Mouse (Mus musculus) thymus, adult 2 months (tissue): ENCODE data around the gene Wdr5. TPM values are rescaled to one million over a fixed set of nuclear protein-coding genes. Genes with fewer than 3 reads are reported as not detected.

ENCODE experiments used
- DNase-seq: peaks from one replicate; pipeline ENCODE4 v3.0.0; 2021
- H3K27ac ChIP-seq: fragments of 200-500 bp; 2 replicates; pipeline ENCODE4 v1.5.1; 2012; ENCODE audit warnings: low read length, control low read depth; ENCODE audit not compliant: control insufficient read depth, insufficient read depth
- H3K27me3 ChIP-seq: fragments of 200-500 bp; 2 replicates; pipeline ENCODE4 v1.6.1; 2012; ENCODE audit warnings: mild to moderate bottlenecking, low read length, moderate library complexity, mixed read lengths; ENCODE audit not compliant: control insufficient read depth, insufficient read depth
- H3K36me3 ChIP-seq: fragments of 200-500 bp; 2 replicates; pipeline ENCODE4 v1.6.1; 2012; ENCODE audit warnings: mild to moderate bottlenecking, low read length, moderate library complexity; ENCODE audit not compliant: control insufficient read depth, insufficient read depth
- H3K4me1 ChIP-seq: fragments of 200-500 bp; replicated peaks from 2 replicates; pipeline ENCODE4 v1.6.1; 2012; ENCODE audit warnings: low read length; ENCODE audit not compliant: control insufficient read depth, insufficient read depth
- H3K4me3 ChIP-seq: fragments of 200-500 bp; 2 replicates; pipeline ENCODE4 v1.5.1; 2012; ENCODE audit warnings: mild to moderate bottlenecking, low read length, control low read depth, moderate library complexity; ENCODE audit not compliant: control insufficient read depth, insufficient read depth
- CTCF ChIP-seq: fragments of 200-500 bp; IDR thresholded peaks from 2 replicates; pipeline ENCODE4 v1.5.1; 2012; ENCODE audit warnings: mild to moderate bottlenecking, control low read depth, low read length, moderate library complexity, borderline replicate concordance; ENCODE audit not compliant: control insufficient read depth, poor library complexity, insufficient read depth; ENCODE audit errors: extremely low read depth
- POLR2A ChIP-seq: fragments of 200-500 bp; IDR thresholded peaks from 2 replicates; pipeline ENCODE4 v1.6.1; 2012; ENCODE audit warnings: mild to moderate bottlenecking, low read length, control low read depth, moderate library complexity; ENCODE audit not compliant: control insufficient read depth, poor library complexity, insufficient read depth; ENCODE audit errors: extremely low read depth
- WGBS: fragments of 180-500 bp; shearing (Covaris S2); methylation state at CpG from one replicate; pipeline ENCODE4 v1.1.7; 2018; 5-methylcytosine and 5-hydroxymethylcytosine counted together
- polyA plus RNA-seq: library from polyadenylated mRNA; depleted of rRNA; stranded (reverse); fragments of >200 nt; gene quantifications from 2 replicates; pipeline ENCODE4 v1.2.3, GENCODE M21; 2012

The Wdr5 gene
- polyA plus RNA-seq, 1 experiment = 42.9 TPM

GRCm38 (mm10) chr2:27547986-27548385 is 33.0 kb downstream of the Wdr5 start:
- H3K4me3 ChIP-seq = no peak overlapping the region
- no peaks in the 10 kb centered on the region for H3K4me1 ChIP-seq
- WGBS = 84% methylated on average over 2 of the region's 2 CpGs
- TF ChIP-seq CTCF (no peak), POLR2A (no peak)
- DNase-seq = no peak
- no peak overlapping the region for H3K27ac ChIP-seq
- no peaks in the 10 kb centered on the region for H3K36me3 ChIP-seq
- H3K27me3 ChIP-seq = no peaks in the 10 kb centered on the region

- H3K27ac ChIP-seq = no peak overlapping the region
- no peak overlapping the region for H3K4me3 ChIP-seq
- WGBS = 100% methylated on average over 1 of the region's 1 CpGs
- H3K36me3 ChIP-seq = no peaks in the 10 kb centered on the region
- H3K27me3 ChIP-seq = no peaks in the 10 kb centered on the region
- TF ChIP-seq CTCF = no peak
- no peaks in the 10 kb centered on the region for H3K4me1 ChIP-seq
- DNase-seq = no peak
Observed at GRCm38 (mm10) chr2:27548664-27549369, 33.9 kb downstream of the Wdr5 start.

- H3K4me1 ChIP-seq = no peaks in the 10 kb centered on the region
- no peaks in the 10 kb centered on the region for H3K27me3 ChIP-seq
- TF ChIP-seq CTCF (peak; percentile 52; the same call in 1 of the 2 replicates), POLR2A (no peak)
- H3K27ac ChIP-seq = no peak overlapping the region
- no peak overlapping the region for H3K4me3 ChIP-seq
- peak; percentile 64 for DNase-seq
- 33% methylated on average over 7 of the region's 7 CpGs for WGBS
- no peaks in the 10 kb centered on the region for H3K36me3 ChIP-seq
Observed at GRCm38 (mm10) chr2:27552620-27553287, 37.8 kb downstream of the Wdr5 start.

GRCm38 (mm10) chr2:27554308-27554707 is 39.4 kb downstream of the Wdr5 start:
- Histone ChIP-seq H3K27me3 (no peaks in the 10 kb centered on the region), H3K4me3 (no peak overlapping the region), H3K27ac (no peak overlapping the region), H3K36me3 (no peaks in the 10 kb centered on the region), H3K4me1 (no peaks in the 10 kb centered on the region)
- WGBS = 94% methylated on average over 9 of the region's 9 CpGs
- TF ChIP-seq POLR2A = no peak
- TF ChIP-seq CTCF = no peak
- DNase-seq = no peak

GRCm38 (mm10) chr2:27556921-27557320 is 42.0 kb downstream of the Wdr5 start:
- no peaks in the 10 kb centered on the region for H3K27me3 ChIP-seq
- WGBS = 92% methylated on average over 6 of the region's 6 CpGs
- no peaks in the 10 kb centered on the region for H3K4me1 ChIP-seq
- no peak overlapping the region for H3K4me3 ChIP-seq
- TF ChIP-seq POLR2A (no peak), CTCF (no peak)
- no peaks in the 10 kb centered on the region for H3K36me3 ChIP-seq
- no peak for DNase-seq
- no peak overlapping the region for H3K27ac ChIP-seq

GRCm38 (mm10) chr2:27560708-27561123 is 45.8 kb downstream of the Wdr5 start:
- H3K4me3 ChIP-seq = no peak overlapping the region
- 93% methylated on average over 7 of the region's 7 CpGs for WGBS
- no peak for TF ChIP-seq CTCF
- TF ChIP-seq POLR2A = no peak
- H3K36me3 ChIP-seq = no peaks in the 10 kb centered on the region
- H3K4me1 ChIP-seq = no peaks in the 10 kb centered on the region
- no peaks in the 10 kb centered on the region for H3K27me3 ChIP-seq
- DNase-seq = no peak
- no peak overlapping the region for H3K27ac ChIP-seq
